Mouse (Mus musculus) CH12.LX (cell line): Measurements from ENCODE around the gene Kcnj2. TPM values are rescaled to one million over a fixed set of nuclear protein-coding genes. Genes with fewer than 3 reads are reported as not detected.

ENCODE experiments used
- DNase-seq: peaks from one replicate; pipeline ENCODE4 v3.0.0-alpha.2; 2013; ENCODE audit errors: extremely low read depth
- H3K27ac ChIP-seq: 2 replicates; pipeline ENCODE4 v1.5.1; 2012; ENCODE audit warnings: low read depth, mild to moderate bottlenecking, control low read depth, moderate library complexity; ENCODE audit not compliant: insufficient read depth
- H3K27me3 ChIP-seq: replicated peaks from 2 replicates; pipeline ENCODE3; 2012; ENCODE audit warnings: inconsistent platforms
- H3K36me3 ChIP-seq, 2 experiments: replicated peaks in 1 of 2; 2 replicates each; pipeline versions ENCODE3 to v1.6.1; 2012; ENCODE audit warnings: inconsistent platforms in 1 of 2, low read length in 1 of 2, mild to moderate bottlenecking in 1 of 2, mixed read lengths in 1 of 2, moderate library complexity in 1 of 2; ENCODE audit not compliant: control insufficient read depth in 1 of 2, insufficient read depth in 1 of 2
- H3K4me1 ChIP-seq, 2 experiments: 2 replicates each; pipeline ENCODE4 v1.6.1; 2012; ENCODE audit warnings: inconsistent platforms in 1 of 2, moderate library complexity in 1 of 2; ENCODE audit not compliant: insufficient read depth in 2 of 2, control insufficient read depth in 1 of 2
- H3K4me2 ChIP-seq: 2 replicates; pipeline ENCODE4 v1.6.1; 2012; ENCODE audit warnings: low read depth, mild to moderate bottlenecking, control low read depth; ENCODE audit not compliant: poor library complexity, insufficient read depth, severe bottlenecking
- H3K4me3 ChIP-seq, 3 experiments: fragments of 150-350 bp in 1 of 3; sonication (generic) in 1 of 3; replicated peaks in 1 of 3; 2 replicates each; pipeline versions ENCODE3 to v1.5.1; 2011 to 2012; ENCODE audit warnings: low read depth in 2 of 3, low read length in 2 of 3, mild to moderate bottlenecking in 2 of 3, moderate library complexity in 2 of 3, control low read depth in 1 of 3, improper control_type of control experiment in 1 of 3, inconsistent platforms in 1 of 3, mixed read lengths in 1 of 3; ENCODE audit not compliant: poor library complexity in 1 of 3
- H3K79me2 ChIP-seq: replicated peaks from 2 replicates; pipeline ENCODE4 v1.6.1; 2012; ENCODE audit warnings: mild to moderate bottlenecking, moderate library complexity; ENCODE audit not compliant: control insufficient read depth, poor library complexity, insufficient read depth, severe bottlenecking; ENCODE audit errors: extremely low read depth
- H3K9ac ChIP-seq: 2 replicates; pipeline ENCODE4 v1.6.1; 2012; ENCODE audit warnings: low read depth, mild to moderate bottlenecking, control low read depth, moderate library complexity; ENCODE audit not compliant: insufficient read depth
- H3K9me3 ChIP-seq: replicated peaks from 2 replicates; pipeline ENCODE3; 2012; ENCODE audit warnings: low read length, inconsistent platforms, mixed read lengths
- CHD2 ChIP-seq: IDR thresholded peaks from 2 replicates; pipeline ENCODE4 v1.6.1; 2011; ENCODE audit warnings: low read length, improper control_type of control experiment
- IRF4 ChIP-seq: IDR thresholded peaks from 2 replicates; pipeline ENCODE4 v1.6.1; 2014; ENCODE audit warnings: low read depth, mild to moderate bottlenecking, inconsistent platforms, low read length, improper control_type of control experiment
- KAT2A ChIP-seq: IDR thresholded peaks from 2 replicates; pipeline ENCODE4 v1.6.1; 2012; ENCODE audit warnings: low read length, improper control_type of control experiment, inconsistent platforms; ENCODE audit not compliant: insufficient replicate concordance
- MAX ChIP-seq: IDR thresholded peaks from 2 replicates; pipeline ENCODE4 v1.6.1; 2011; ENCODE audit warnings: low read length, improper control_type of control experiment
- MAZ ChIP-seq: IDR thresholded peaks from 2 replicates; pipeline ENCODE4 v1.6.1; 2012; ENCODE audit warnings: low read depth, mild to moderate bottlenecking, inconsistent platforms, low read length, improper control_type of control experiment, moderate library complexity
- MEF2A ChIP-seq: IDR thresholded peaks from 2 replicates; pipeline ENCODE4 v1.6.1; 2014; ENCODE audit warnings: low read depth, mild to moderate bottlenecking, inconsistent platforms, low read length, improper control_type of control experiment, borderline replicate concordance
- MYC ChIP-seq: IDR thresholded peaks from 2 replicates; pipeline ENCODE4 v1.6.1; 2011; ENCODE audit warnings: low read depth, mild to moderate bottlenecking, improper control_type of control experiment, low read length
- NRF1 ChIP-seq: IDR thresholded peaks from 2 replicates; pipeline ENCODE4 v1.6.1; 2014; ENCODE audit warnings: low read depth, mild to moderate bottlenecking, inconsistent platforms, low read length, improper control_type of control experiment, moderate library complexity
- POLR2A ChIP-seq: IDR thresholded peaks from 2 replicates; pipeline ENCODE4 v1.6.1; 2011; ENCODE audit warnings: low read depth, mild to moderate bottlenecking, improper control_type of control experiment, low read length
- POLR2AphosphoS2 ChIP-seq: IDR thresholded peaks from 2 replicates; pipeline ENCODE4 v1.6.1; 2011; ENCODE audit warnings: low read depth, low read length, improper control_type of control experiment
- RCOR1 ChIP-seq: conservative IDR thresholded peaks from 2 replicates; pipeline ENCODE4 v1.6.1; 2012; ENCODE audit warnings: low read depth, mild to moderate bottlenecking, inconsistent platforms, low read length, improper control_type of control experiment
- USF1 ChIP-seq: IDR thresholded peaks from 2 replicates; pipeline ENCODE4 v1.6.1; 2014; ENCODE audit warnings: low read depth, mild to moderate bottlenecking, inconsistent platforms, low read length, improper control_type of control experiment
- ZC3H11A ChIP-seq: IDR thresholded peaks from 2 replicates; pipeline ENCODE4 v1.6.1; 2012; ENCODE audit warnings: low read depth, mild to moderate bottlenecking, inconsistent platforms, low read length, improper control_type of control experiment
- dilution Hi-C: fragments of 300-500 bp; cut with MboI; formaldehyde crosslinking; loops from 2 replicates; pipeline ENCODE4 v1.14.3; 2020; ENCODE audit warnings: low sequenced_read_pairs; ENCODE audit not compliant: extremely low pct_unique_long_range_greater_than_20kb, extremely low pct_ligation_motif_present
- in situ Hi-C: fragments of 300-500 bp; cut with MboI; formaldehyde crosslinking; loops from 3 replicates; pipeline ENCODE4 v1.14.3; 2019; ENCODE audit warnings: low sequenced_read_pairs, low pct_ligation_motif_present, low pct_unique_long_range_greater_than_20kb, mixed read lengths
- polyA plus RNA-seq: library from polyadenylated mRNA; unstranded; fragments of >175 nt; gene quantifications from 2 replicates; pipeline ENCODE4 v1.2.1, GENCODE M21; 2012; ENCODE audit warnings: low read depth; ENCODE audit not compliant: insufficient read length
- total RNA-seq, 2 experiments: library from RNA; depleted of rRNA; stranded (reverse); fragments of 300-350 nt in 1 of 2; fragments of >200 nt in 1 of 2; gene quantifications; 2 replicates each; pipeline ENCODE4 v1.2.3; 2012 to 2014

Gene Kcnj2
- total RNA-seq (2012; rRNA removed) (under 0.01 TPM in 1 of 2 replicates, not detected in the other), total RNA-seq (2014; rRNA removed) (0.09 and 0.12 TPM in 2 replicates), polyA plus RNA-seq (0.11 TPM in 1 of 2 replicates, not detected in the other)

GRCm38 (mm10) chr11:111065635-111066298 lies at the start of gene Kcnj2:
Gene Kcnj2 (plus strand): TSS chr11:111066164.
- dilution Hi-C loops: no loop called here
- Histone ChIP-seq H3K27me3 (no peaks in the 10 kb centered on the region), H3K9me3 (no peaks in the 10 kb centered on the region), H3K4me2 (peak within 1 kb of the TSS; percentile 60), H3K27ac (no peak within 1 kb of the TSS), H3K4me1 (peaks cover 0 to 10% of the 10 kb centered on the region in 2 experiments; a peak in 2 of 4 replicates), H3K4me3 (peak within 1 kb of the TSS; percentile 40 to 57 (median 51)), H3K9ac (no peak within 1 kb of the TSS), H3K36me3 (no peaks in the 10 kb centered on the region), H3K79me2 (no peaks in the 10 kb centered on the region)
- TF ChIP-seq KAT2A (no peak), MEF2A (no peak), RCOR1 (no peak), CHD2 (no peak), IRF4 (no peak), POLR2A (peak; percentile 29)
- in situ Hi-C loops: loop anchor here (25.0 kb wide), 2 partner anchors 372 to 703 kb away; no protein-coding TSS in a partner anchor
- peak; percentile 86 for DNase-seq

- no peak overlapping the region for H3K4me2 ChIP-seq
- dilution Hi-C loops: no loop called here
- no peaks in the 10 kb centered on the region for H3K36me3 ChIP-seq
- in situ Hi-C loops: no loop called here
- no peaks in the 10 kb centered on the region for H3K79me2 ChIP-seq
- DNase-seq: no peak
- no peak for TF ChIP-seq USF1
- no peak for TF ChIP-seq MEF2A
- H3K4me3 ChIP-seq: no peak overlapping the region
- H3K27ac ChIP-seq: no peak overlapping the region
- no peaks in the 10 kb centered on the region for H3K4me1 ChIP-seq
- no peaks in the 10 kb centered on the region for H3K9me3 ChIP-seq
- no peak overlapping the region for H3K9ac ChIP-seq
- H3K27me3 ChIP-seq: no peaks in the 10 kb centered on the region
These were observed 49.8 kb upstream of the Kcnj2 start for GRCm38 (mm10) chr11:111016206-111016605.

GRCm38 (mm10) chr11:111020211-111020610 lies 45.8 kb upstream of the Kcnj2 start:
- Histone ChIP-seq H3K9ac (no peak overlapping the region), H3K27me3 (no peaks in the 10 kb centered on the region), H3K4me3 (no peak overlapping the region), H3K4me1 (no peaks in the 10 kb centered on the region), H3K9me3 (no peaks in the 10 kb centered on the region), H3K79me2 (no peaks in the 10 kb centered on the region), H3K36me3 (no peaks in the 10 kb centered on the region), H3K27ac (no peak overlapping the region), H3K4me2 (no peak overlapping the region)
- dilution Hi-C loops (no loop called here), in situ Hi-C loops (no loop called here)
- no peak for TF ChIP-seq ZC3H11A
- no peak for TF ChIP-seq POLR2AphosphoS2
- TF ChIP-seq MYC: no peak
- TF ChIP-seq MAX: no peak
- TF ChIP-seq MAZ: no peak
- TF ChIP-seq NRF1: no peak
- DNase-seq: no peak
